8 mouse cellular contexts compared by ENCODE assay signal in the genomic region with DNA sequence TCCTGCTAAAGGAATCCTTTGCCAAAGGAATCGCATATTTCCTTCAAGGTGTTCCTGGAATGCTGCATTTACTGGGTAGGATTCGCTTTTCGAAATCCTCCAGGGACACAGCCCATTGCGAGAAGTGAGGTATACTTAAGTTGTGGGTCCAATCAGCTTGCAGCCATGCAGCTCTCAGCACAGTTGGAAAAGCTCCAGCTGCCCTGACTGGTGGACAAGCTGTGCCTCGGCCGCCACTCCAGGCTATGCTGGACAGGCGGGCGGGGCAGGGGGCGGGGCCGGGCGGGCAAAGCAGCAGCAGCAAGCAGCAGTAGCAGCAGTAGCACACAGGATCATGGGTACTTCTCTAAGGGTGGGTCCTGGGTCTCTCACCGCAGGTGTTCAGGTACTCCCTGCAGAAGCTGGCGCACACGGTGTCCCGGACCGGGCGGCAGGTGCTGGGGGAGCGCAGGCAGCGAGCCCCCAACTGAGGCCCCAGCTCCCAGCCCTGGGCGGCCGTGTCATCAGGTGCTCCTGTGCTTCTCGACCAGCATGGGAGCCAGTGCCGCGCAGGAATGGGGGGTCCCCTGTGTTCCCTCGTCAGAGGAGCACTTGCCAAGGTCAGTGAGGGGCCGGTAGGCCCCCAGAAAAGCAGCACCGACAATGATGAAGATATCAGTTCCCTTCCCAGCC. TPM values are rescaled to one million over a fixed set of nuclear protein-coding genes. Genes with fewer than 3 reads are reported as not detected.
DNase-seq lines count a peak whose midpoint lies in the region; ATAC-seq and TF ChIP-seq lines count a peak whose summit lies in the region.

No protein-coding gene starts in this region.

- H3K9me3 ChIP-seq in embryonic facial prominence, embryonic 15.5 days (replicated peaks), result peaks cover 9% of the 10 kb centered on the region; the same call in 1 of the 2 replicates
- peaks cover 53% of the 10 kb centered on the region for H3K9me3 ChIP-seq in heart, embryonic 12.5 days (replicated peaks)
- peaks cover 38% of the 10 kb centered on the region for H3K9me3 ChIP-seq in kidney, embryonic 14.5 days (ENCODE audit: control insufficient read depth, low read length)
- H3K9me3 ChIP-seq in liver, embryonic 11.5 days (ENCODE audit: control insufficient read depth, low read length), result peaks cover 15% of the 10 kb centered on the region
- H3K9me3 ChIP-seq in midbrain, embryonic 16.5 days (replicated peaks; ENCODE audit: control insufficient read depth, low read length, poor library complexity, severe bottlenecking), result peaks cover 11% of the 10 kb centered on the region
- 0 out of 2 replicates have a peak, but pooled peaks cover 7% of the 10 kb centered on the region for H3K9me3 ChIP-seq in stomach, postnatal 0 days (ENCODE audit: control insufficient read depth, low read length)

- H3K27me3 ChIP-seq in embryonic facial prominence, embryonic 15.5 days, result no peaks in the 10 kb centered on the region
- H3K27me3 ChIP-seq in heart, embryonic 12.5 days (replicated peaks), result no peaks in the 10 kb centered on the region
- H3K27me3 ChIP-seq in kidney, embryonic 14.5 days (ENCODE audit: control insufficient read depth, insufficient read depth, low read length), result no peaks in the 10 kb centered on the region
- peaks cover 21% of the 10 kb centered on the region for H3K27me3 ChIP-seq in liver, embryonic 11.5 days (replicated peaks; ENCODE audit: control insufficient read depth, insufficient read depth, low read length)
- H3K27me3 ChIP-seq in midbrain, embryonic 16.5 days (ENCODE audit: control insufficient read depth, insufficient read depth, low read depth, low read length), result no peaks in the 10 kb centered on the region
- no peaks in the 10 kb centered on the region for H3K27me3 ChIP-seq in stomach, postnatal 0 days (ENCODE audit: control insufficient read depth, insufficient read depth, low read length)

- H3K27ac ChIP-seq in embryonic facial prominence, embryonic 15.5 days (replicated peaks), result no peak overlapping the region
- no peak overlapping the region for H3K27ac ChIP-seq in heart, embryonic 12.5 days (ENCODE audit: poor library complexity, severe bottlenecking)
- H3K27ac ChIP-seq in kidney, embryonic 14.5 days (ENCODE audit: low read depth, low read length), result no peak overlapping the region
- no peak overlapping the region for H3K27ac ChIP-seq in liver, embryonic 11.5 days (ENCODE audit: low read depth, low read length)
- peak overlapping the region; percentile 84 for H3K27ac ChIP-seq in midbrain, embryonic 16.5 days (ENCODE audit: low read length)
- no peak overlapping the region for H3K27ac ChIP-seq in stomach, postnatal 0 days (replicated peaks)

- no peak for TF ChIP-seq CTCF in stomach, postnatal 0 days (IDR thresholded peaks at IDR 0.05; ENCODE audit: low read depth)

- peak overlapping the region; percentile 68 for H3K4me2 ChIP-seq in embryonic facial prominence, embryonic 15.5 days (replicated peaks)
- peak overlapping the region; percentile 73 for H3K4me2 ChIP-seq in heart, embryonic 12.5 days
- peak overlapping the region; percentile 61 for H3K4me2 ChIP-seq in kidney, embryonic 14.5 days (replicated peaks; ENCODE audit: low read depth, low read length)
- peak overlapping the region; percentile 55 for H3K4me2 ChIP-seq in liver, embryonic 11.5 days
- peak overlapping the region; percentile 68 for H3K4me2 ChIP-seq in midbrain, embryonic 16.5 days (ENCODE audit: low read length)
- peak overlapping the region; percentile 45 for H3K4me2 ChIP-seq in stomach, postnatal 0 days (replicated peaks; ENCODE audit: low read depth)

- no peak for TF ChIP-seq EP300 in stomach, postnatal 0 days (optimal IDR thresholded peaks at IDR 0.05)

- no peak overlapping the region for H3K9ac ChIP-seq in embryonic facial prominence, embryonic 15.5 days
- peak overlapping the region; percentile 61 for H3K9ac ChIP-seq in heart, embryonic 12.5 days
- H3K9ac ChIP-seq in kidney, embryonic 14.5 days (ENCODE audit: low read depth, low read length), result peak overlapping the region; percentile 42; the same call in 1 of the 2 replicates
- no peak overlapping the region for H3K9ac ChIP-seq in liver, embryonic 11.5 days (ENCODE audit: low read depth, low read length)
- peak overlapping the region; percentile 74 for H3K9ac ChIP-seq in midbrain, embryonic 16.5 days (ENCODE audit: low read depth, low read length)
- H3K9ac ChIP-seq in stomach, postnatal 0 days (ENCODE audit: low read length), result no peak overlapping the region

- no peak for DNase-seq in liver, embryonic 11.5 days (ENCODE audit: low spot score)
- DNase-seq in stomach, postnatal 0 days (ENCODE audit: low spot score), result peak; percentile 89
- no peak for DNase-seq in c-Kit-positive CD71-positive TER-119-positive erythroid progenitor cells, embryonic 14.5 days (ENCODE audit: low spot score)

- ATAC-seq in cerebellum, adult (ENCODE audit: insufficient number of reproducible peaks, low FRiP score, low TSS enrichment), result peak; percentile 60; the same call in 1 of the 2 replicates
- ATAC-seq in embryonic facial prominence, embryonic 15.5 days (ENCODE audit: insufficient number of reproducible peaks, low FRiP score, low TSS enrichment, low read depth), result peak; percentile 49
- peak; percentile 69 for ATAC-seq in heart, embryonic 12.5 days (ENCODE audit: insufficient number of reproducible peaks, low FRiP score)
- peak; percentile 75 for ATAC-seq in kidney, embryonic 14.5 days (ENCODE audit: low FRiP score, low TSS enrichment)
- peak; percentile 67 for ATAC-seq in liver, embryonic 11.5 days (replicated peaks; ENCODE audit: low FRiP score)
- peak; percentile 37; the same call in 1 of the 2 replicates for ATAC-seq in midbrain, embryonic 16.5 days
- peak; percentile 88 for ATAC-seq in stomach, postnatal 0 days (ENCODE audit: low FRiP score, low TSS enrichment)

- peaks cover 39% of the 10 kb centered on the region for H3K4me1 ChIP-seq in embryonic facial prominence, embryonic 15.5 days
- H3K4me1 ChIP-seq in heart, embryonic 12.5 days (replicated peaks), result peaks cover 27% of the 10 kb centered on the region
- H3K4me1 ChIP-seq in kidney, embryonic 14.5 days (ENCODE audit: control insufficient read depth, insufficient read depth, low read length), result 0 out of 2 replicates have a peak, but pooled peaks cover 3% of the 10 kb centered on the region
- peaks cover 10% of the 10 kb centered on the region; the same call in 1 of the 2 replicates for H3K4me1 ChIP-seq in liver, embryonic 11.5 days (replicated peaks; ENCODE audit: control insufficient read depth, insufficient read depth, low read length)
- peaks cover 37% of the 10 kb centered on the region for H3K4me1 ChIP-seq in midbrain, embryonic 16.5 days (ENCODE audit: control insufficient read depth, insufficient read depth, low read length)
- no peaks in the 10 kb centered on the region; the same call in none of the 2 replicates for H3K4me1 ChIP-seq in stomach, postnatal 0 days (replicated peaks; ENCODE audit: control insufficient read depth, insufficient read depth)

- 52% methylated on average over 27 of the region's 27 CpGs for WGBS in embryonic facial prominence, embryonic 15.5 days
- 49% methylated on average over 25 of the region's 27 CpGs for WGBS in heart, embryonic 12.5 days
- 54% methylated on average over 27 of the region's 27 CpGs for WGBS in kidney, embryonic 14.5 days
- 55% methylated on average over 27 of the region's 27 CpGs for WGBS in liver, embryonic 11.5 days
- WGBS in midbrain, embryonic 16.5 days, result 52% methylated on average over 27 of the region's 27 CpGs
- 42% methylated on average over 21 of the region's 27 CpGs for WGBS in stomach, postnatal 0 days

- peaks cover 52% of the 10 kb centered on the region for H3K36me3 ChIP-seq in embryonic facial prominence, embryonic 15.5 days
- H3K36me3 ChIP-seq in heart, embryonic 12.5 days, result peaks cover 74% of the 10 kb centered on the region
- peaks cover 19% of the 10 kb centered on the region; the same call in 1 of the 2 replicates for H3K36me3 ChIP-seq in kidney, embryonic 14.5 days (ENCODE audit: control insufficient read depth, insufficient read depth, low read length)
- H3K36me3 ChIP-seq in liver, embryonic 11.5 days (ENCODE audit: control insufficient read depth, insufficient read depth, low read length), result peaks cover 35% of the 10 kb centered on the region
- H3K36me3 ChIP-seq in midbrain, embryonic 16.5 days (ENCODE audit: control insufficient read depth, insufficient read depth, low read length), result peaks cover 50% of the 10 kb centered on the region
- peaks cover 7% of the 10 kb centered on the region; the same call in 1 of the 2 replicates for H3K36me3 ChIP-seq in stomach, postnatal 0 days (ENCODE audit: control insufficient read depth, insufficient read depth, low read length)

- peak overlapping the region; percentile 28 for H3K4me3 ChIP-seq in embryonic facial prominence, embryonic 15.5 days (replicated peaks)
- H3K4me3 ChIP-seq in heart, embryonic 12.5 days, result peak overlapping the region; percentile 37
- peak overlapping the region; percentile 52 for H3K4me3 ChIP-seq in kidney, embryonic 14.5 days (ENCODE audit: low read length)
- peak overlapping the region; percentile 19 for H3K4me3 ChIP-seq in liver, embryonic 11.5 days (ENCODE audit: low read depth, low read length)
- peak overlapping the region; percentile 55 for H3K4me3 ChIP-seq in midbrain, embryonic 16.5 days (ENCODE audit: low read depth, low read length)
- H3K4me3 ChIP-seq in stomach, postnatal 0 days (ENCODE audit: low read depth, low read length), result peak overlapping the region; percentile 27

RNA-seq across cellular contexts. Expression of a gene that starts 1.4 kb away (rescaled TPM):
- polyA plus RNA-seq in embryonic facial prominence, embryonic 15.5 days (2015; fragmentation: Nextera tagmentation; extraction: Ambion mirVana), result 322 and 340 TPM in 2 replicates
- 169 and 173 TPM in 2 replicates for polyA plus RNA-seq in heart, embryonic 12.5 days (2016; fragmentation: Nextera tagmentation; extraction: Ambion mirVana)
- polyA plus RNA-seq in kidney, embryonic 14.5 days (2014; fragmentation: Nextera tagmentation; extraction: Ambion mirVana), result 248 and 307 TPM in 2 replicates
- polyA plus RNA-seq in liver, embryonic 11.5 days (2014; fragmentation: Nextera tagmentation; extraction: Ambion mirVana), result 143 and 171 TPM in 2 replicates
- polyA plus RNA-seq in midbrain, embryonic 16.5 days (2015; fragmentation: Nextera tagmentation; extraction: Ambion mirVana), result 9,243 and 10,143 TPM in 2 replicates
- polyA plus RNA-seq in stomach, postnatal 0 days (2015; fragmentation: Nextera tagmentation; extraction: Ambion mirVana), result 137 and 150 TPM in 2 replicates

RNA-seq across cellular contexts. Expression of a gene that starts 9.8 kb away (rescaled TPM):
- polyA plus RNA-seq in embryonic facial prominence, embryonic 15.5 days (2015; fragmentation: Nextera tagmentation; extraction: Ambion mirVana), result 54.2 and 57.1 TPM in 2 replicates
- 35.9 and 37.0 TPM in 2 replicates for polyA plus RNA-seq in heart, embryonic 12.5 days (2016; fragmentation: Nextera tagmentation; extraction: Ambion mirVana)
- 48.7 and 49.5 TPM in 2 replicates for polyA plus RNA-seq in kidney, embryonic 14.5 days (2014; fragmentation: Nextera tagmentation; extraction: Ambion mirVana)
- polyA plus RNA-seq in liver, embryonic 11.5 days (2014; fragmentation: Nextera tagmentation; extraction: Ambion mirVana), result 25.9 and 26.2 TPM in 2 replicates
- 357 and 363 TPM in 2 replicates for polyA plus RNA-seq in midbrain, embryonic 16.5 days (2015; fragmentation: Nextera tagmentation; extraction: Ambion mirVana)
- 28.9 and 30.0 TPM in 2 replicates for polyA plus RNA-seq in stomach, postnatal 0 days (2015; fragmentation: Nextera tagmentation; extraction: Ambion mirVana)

Comparison
In these comparisons a context has a peak if more than half of its experiments do, and no peak if none do; other contexts are left out.
1. ATAC-seq: peak in every context shown above with its lines; median percentile 88 in stomach, postnatal 0 days; 75 in kidney, embryonic 14.5 days; 69 in heart, embryonic 12.5 days; 67 in liver, embryonic 11.5 days; 60 in cerebellum, adult; 49 in embryonic facial prominence, embryonic 15.5 days; 37 in midbrain, embryonic 16.5 days.
2. H3K9ac ChIP-seq: peak in heart, embryonic 12.5 days (single experiment), kidney, embryonic 14.5 days (single experiment) and midbrain, embryonic 16.5 days (single experiment); none in embryonic facial prominence, embryonic 15.5 days (single experiment), liver, embryonic 11.5 days (single experiment) and stomach, postnatal 0 days (single experiment).
3. RNA of a gene that starts 1.4 kb away (polyA plus RNA-seq): 9,243 to 10,143 TPM in midbrain, embryonic 16.5 days; 322 to 340 TPM in embryonic facial prominence, embryonic 15.5 days, 248 to 307 TPM in kidney, embryonic 14.5 days, 143 to 171 TPM in liver, embryonic 11.5 days, 169 to 173 TPM in heart, embryonic 12.5 days and 137 to 150 TPM in stomach, postnatal 0 days; every median in the first group is over 10 times any median in the second.
4. Peak in every context shown above with its lines, with median percentiles within 50 percentile points of each other: H3K4me2 ChIP-seq and H3K4me3 ChIP-seq.